Mouse (Mus musculus) cortical plate, adult 2 months (tissue): Measurements from ENCODE around the gene Erg. TPM values are rescaled to one million over a fixed set of nuclear protein-coding genes. Genes with fewer than 3 reads are reported as not detected.
A peak's percentile ranks its signal among the peaks of the same experiment; 100 is the strongest.

Source experiments
- H3K27ac ChIP-seq: fragments of 200-500 bp; 2 replicates; pipeline ENCODE4 v1.5.1; 2012; ENCODE audit warnings: low read length, control low read depth, inconsistent platforms; ENCODE audit not compliant: insufficient read depth
- H3K4me1 ChIP-seq: fragments of 200-500 bp; 2 replicates; pipeline ENCODE4 v1.6.1; 2011; ENCODE audit warnings: low read length; ENCODE audit not compliant: control insufficient read depth, insufficient read depth
- H3K4me3 ChIP-seq: fragments of 200-500 bp; 2 replicates; pipeline ENCODE4 v1.5.1; 2011; ENCODE audit warnings: mild to moderate bottlenecking, low read length, control low read depth; ENCODE audit not compliant: insufficient read depth
- CTCF ChIP-seq: fragments of 200-500 bp; IDR thresholded peaks from 2 replicates; pipeline ENCODE4 v1.5.1; 2011; ENCODE audit warnings: mild to moderate bottlenecking, control low read depth, low read length; ENCODE audit not compliant: insufficient read depth; ENCODE audit errors: extremely low read depth
- POLR2A ChIP-seq: fragments of 200-500 bp; IDR thresholded peaks from 2 replicates; pipeline ENCODE4 v1.6.1; 2011; ENCODE audit warnings: mild to moderate bottlenecking, low read length, control low read depth; ENCODE audit not compliant: insufficient read depth; ENCODE audit errors: extremely low read depth
- polyA plus RNA-seq: library from polyadenylated mRNA; depleted of rRNA; stranded (reverse); fragments of >200 nt; gene quantifications from 2 replicates; pipeline ENCODE4 v1.2.3, GENCODE M21; 2012

Erg gene
- polyA plus RNA-seq, 1 experiment = 6.4 TPM

DNA sequence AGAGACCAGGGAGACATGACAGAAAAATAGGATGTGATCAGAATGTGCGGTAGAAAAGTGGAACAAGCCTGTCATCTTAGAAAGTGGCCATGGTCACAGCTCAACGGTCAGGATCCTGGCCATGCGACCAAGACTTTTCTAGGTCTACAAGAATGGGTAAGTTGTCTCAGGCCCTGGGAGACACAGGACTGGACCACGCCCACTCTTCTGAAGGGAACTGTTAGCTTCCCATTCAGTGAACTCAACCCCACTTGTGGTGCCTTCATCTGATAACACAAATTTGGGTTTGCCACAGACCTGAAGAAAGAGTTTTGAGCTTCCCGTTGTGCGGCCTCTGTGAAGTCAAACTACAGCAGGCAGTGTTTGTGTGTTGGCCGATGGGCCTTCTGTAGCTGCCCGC is 152.0 kb downstream of the Erg start:
- Histone ChIP-seq H3K4me1 (0 out of 2 replicates have a peak, but pooled peaks cover 2% of the 10 kb centered on the region), H3K27ac (no peak overlapping the region), H3K4me3 (no peak overlapping the region)
- TF ChIP-seq POLR2A = no peak
- TF ChIP-seq CTCF = no peak

DNA sequence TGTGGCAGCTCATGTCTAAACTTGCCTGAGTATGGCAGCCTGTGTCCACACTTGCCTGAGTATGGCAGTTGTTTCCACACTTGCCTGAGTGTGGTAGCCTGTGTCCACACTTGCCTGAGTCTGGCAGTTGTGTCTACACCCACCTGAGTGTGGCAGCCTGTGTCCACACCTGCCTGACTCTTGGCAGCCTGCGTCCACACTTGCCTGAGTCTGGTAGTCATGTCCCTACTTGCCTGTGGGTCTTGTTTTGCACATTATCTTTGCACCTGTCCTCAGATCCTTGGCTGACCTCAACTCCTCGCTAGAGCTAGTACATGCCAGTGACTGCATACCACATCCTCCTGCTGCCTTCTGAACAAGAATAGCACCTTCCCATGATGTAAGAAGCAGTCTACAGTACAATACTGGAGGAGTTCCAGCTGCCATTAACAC is 153.8 kb downstream of the Erg start:
- TF ChIP-seq POLR2A (no peak), CTCF (no peak)
- Histone ChIP-seq H3K27ac (no peak overlapping the region), H3K4me3 (no peak overlapping the region), H3K4me1 (0 out of 2 replicates have a peak, but pooled peaks cover 2% of the 10 kb centered on the region)

DNA sequence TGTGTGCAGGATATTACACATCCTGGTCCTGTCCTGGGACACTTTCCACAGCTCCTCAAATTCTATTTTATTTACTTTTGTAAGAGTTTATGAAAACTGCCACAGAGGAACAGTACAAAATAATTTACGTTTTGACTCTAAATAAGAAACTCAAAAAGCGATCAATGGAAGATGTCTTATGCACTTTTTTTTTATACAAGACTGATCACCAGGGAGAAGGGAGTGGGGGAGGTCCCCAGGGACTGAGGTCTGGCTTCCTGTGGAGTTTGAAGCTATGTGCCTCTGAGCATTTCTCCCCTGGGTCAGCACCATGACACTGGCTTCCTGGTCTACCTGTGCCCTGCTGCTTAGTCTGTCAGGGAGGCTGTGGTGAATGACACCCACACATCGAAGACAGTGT is 156.5 kb downstream of the Erg start:
- TF ChIP-seq CTCF (no peak), POLR2A (no peak)
- Histone ChIP-seq H3K4me3 (no peak overlapping the region), H3K4me1 (0 out of 2 replicates have a peak, but pooled peaks cover 2% of the 10 kb centered on the region), H3K27ac (no peak overlapping the region)

DNA sequence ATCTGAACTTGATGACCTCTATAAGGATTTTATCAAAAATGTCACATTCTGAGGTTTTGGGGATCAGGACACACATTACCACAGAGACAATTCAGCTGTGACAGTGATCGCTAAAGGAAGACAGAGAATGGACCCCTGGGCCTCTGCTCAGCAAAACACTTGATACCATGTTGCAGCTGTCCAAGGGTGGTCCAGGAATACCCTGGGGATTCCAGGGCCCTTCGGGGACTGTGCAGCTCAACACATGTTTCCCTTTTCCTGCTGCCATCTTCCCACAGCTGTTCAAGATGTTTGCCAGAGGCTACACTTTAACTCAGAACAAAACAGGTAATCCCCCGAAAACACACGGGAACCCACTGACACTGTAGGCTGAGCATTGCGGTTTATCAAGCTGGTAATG is 158.2 kb downstream of the Erg start:
- H3K4me3 ChIP-seq = no peak overlapping the region
- TF ChIP-seq CTCF (no peak), POLR2A (no peak)
- H3K4me1 ChIP-seq = 0 out of 2 replicates have a peak, but pooled peaks cover 2% of the 10 kb centered on the region
- no peak overlapping the region for H3K27ac ChIP-seq

DNA sequence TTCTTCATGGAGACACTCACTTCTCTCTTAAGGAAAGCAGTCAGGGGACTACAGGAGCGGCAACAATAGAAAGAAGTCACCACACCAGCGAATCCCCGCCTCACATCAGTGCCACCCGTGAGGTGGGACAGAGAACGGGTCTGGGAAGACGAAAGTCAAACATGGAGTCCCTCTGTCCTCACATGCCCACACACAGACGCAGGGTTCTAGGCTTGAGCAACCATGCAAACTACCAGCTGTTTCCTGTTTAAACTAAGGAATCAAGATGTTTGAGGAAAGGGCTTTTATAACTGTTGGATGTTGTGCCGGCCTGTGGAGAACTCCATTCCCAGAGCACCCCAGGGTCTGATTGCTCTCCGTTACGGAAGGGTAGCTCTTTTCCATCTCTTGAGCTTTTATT is 158.9 kb downstream of the Erg start:
- Histone ChIP-seq H3K4me1 (0 out of 2 replicates have a peak, but pooled peaks cover under 1% of the 10 kb centered on the region), H3K4me3 (no peak overlapping the region), H3K27ac (no peak overlapping the region)
- no peak for TF ChIP-seq CTCF
- no peak for TF ChIP-seq POLR2A

DNA sequence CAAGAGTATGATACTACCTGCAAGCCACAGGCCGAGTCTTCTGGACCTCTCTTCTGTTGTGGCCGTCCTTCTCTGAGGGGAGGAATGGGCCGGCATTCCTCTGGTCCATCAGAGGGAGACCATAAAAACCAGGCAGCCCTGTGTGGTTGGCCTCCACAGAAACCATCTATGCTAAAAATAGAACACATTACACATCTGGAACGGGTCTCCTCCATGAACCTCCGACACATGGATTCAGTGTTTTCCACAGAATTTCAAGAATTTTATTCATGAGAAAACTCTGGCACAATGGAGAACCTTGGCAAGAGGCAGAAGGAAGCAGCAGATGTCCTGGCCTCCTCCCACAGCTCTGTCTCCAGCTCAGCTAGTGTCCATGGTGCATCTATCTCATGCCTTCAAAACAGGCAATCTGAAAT is 163.7 kb downstream of the Erg start:
- TF ChIP-seq CTCF = no peak
- TF ChIP-seq POLR2A = no peak
- Histone ChIP-seq H3K4me3 (no peak overlapping the region), H3K27ac (no peak overlapping the region), H3K4me1 (no peaks in the 10 kb centered on the region)

DNA sequence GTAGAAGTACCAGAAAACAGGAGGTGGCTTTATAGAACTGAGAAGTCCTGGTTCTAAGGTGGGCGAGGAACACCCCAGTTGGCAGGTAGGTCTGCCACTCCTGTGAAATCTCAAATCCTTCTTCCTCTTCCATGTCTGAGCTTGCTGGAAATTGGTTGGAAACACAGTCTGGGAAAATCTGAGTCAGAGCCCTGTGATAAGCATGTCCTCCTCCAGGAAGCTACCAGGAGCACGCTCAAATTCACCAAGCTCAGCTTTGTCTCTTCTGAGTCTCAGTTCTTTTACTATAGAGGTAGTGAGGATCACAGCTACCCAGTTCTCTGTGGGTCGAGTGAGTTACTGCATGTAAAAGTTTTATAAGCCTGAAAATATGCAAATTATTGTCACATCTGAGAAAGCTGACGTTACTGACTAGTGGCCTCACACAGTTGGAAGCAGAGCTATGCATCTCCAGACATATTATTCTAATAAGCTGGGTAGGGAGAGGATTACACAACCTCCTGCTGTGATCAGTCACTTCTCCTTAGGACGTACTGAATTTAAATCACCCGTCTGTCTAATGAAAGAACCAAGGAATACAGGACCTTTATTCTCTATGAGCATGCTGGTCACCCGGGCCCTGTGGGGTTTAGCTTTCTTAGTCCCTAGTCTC is 165.0 kb downstream of the Erg start:
- no peak overlapping the region for H3K27ac ChIP-seq
- no peak overlapping the region for H3K4me3 ChIP-seq
- H3K4me1 ChIP-seq = no peaks in the 10 kb centered on the region
- TF ChIP-seq CTCF (no peak), POLR2A (no peak)

DNA sequence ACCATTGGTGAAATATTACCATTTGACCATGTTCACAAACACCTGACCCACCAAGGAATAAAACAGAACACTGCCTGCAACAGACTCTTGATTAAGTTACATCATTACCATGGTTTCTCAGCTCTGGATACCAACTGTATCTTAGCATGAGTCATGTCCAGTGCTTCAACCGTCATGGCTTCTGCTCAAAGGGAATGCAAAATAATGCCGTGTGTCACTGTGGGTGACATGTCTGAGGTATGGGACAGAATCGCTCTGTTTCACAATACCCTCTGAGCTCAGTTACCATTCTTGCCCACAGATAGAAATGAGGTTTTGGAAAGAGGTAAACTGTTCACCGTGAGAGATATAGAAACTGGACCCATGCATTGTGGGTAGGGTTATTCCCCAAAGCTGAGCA is 170.5 kb downstream of the Erg start:
- Histone ChIP-seq H3K4me1 (peaks cover 2% of the 10 kb centered on the region; the same call in 1 of the 2 replicates), H3K4me3 (no peak overlapping the region), H3K27ac (no peak overlapping the region)
- TF ChIP-seq POLR2A = no peak
- no peak for TF ChIP-seq CTCF

DNA sequence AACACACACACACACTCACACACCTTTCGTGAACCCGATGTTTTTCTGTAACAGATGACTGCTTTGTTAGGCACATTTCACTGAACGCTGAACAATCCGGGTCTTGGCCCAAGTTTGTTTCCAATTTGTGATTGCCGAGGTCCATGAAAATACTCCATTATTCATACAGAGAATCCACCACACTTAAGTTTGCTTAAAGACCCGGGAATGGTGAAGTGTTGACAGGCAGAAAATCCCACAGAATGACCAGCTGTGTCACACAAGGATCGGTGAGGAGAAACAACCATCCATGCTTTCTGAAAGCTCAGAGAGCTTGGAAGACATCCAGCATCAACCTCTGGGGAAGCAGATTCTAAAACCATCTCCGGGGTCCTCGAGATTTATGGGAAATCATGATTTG is 171.0 kb downstream of the Erg start:
- no peak overlapping the region for H3K4me3 ChIP-seq
- H3K27ac ChIP-seq = no peak overlapping the region
- peaks cover 2% of the 10 kb centered on the region; the same call in 1 of the 2 replicates for H3K4me1 ChIP-seq
- TF ChIP-seq POLR2A = no peak
- no peak for TF ChIP-seq CTCF

DNA sequence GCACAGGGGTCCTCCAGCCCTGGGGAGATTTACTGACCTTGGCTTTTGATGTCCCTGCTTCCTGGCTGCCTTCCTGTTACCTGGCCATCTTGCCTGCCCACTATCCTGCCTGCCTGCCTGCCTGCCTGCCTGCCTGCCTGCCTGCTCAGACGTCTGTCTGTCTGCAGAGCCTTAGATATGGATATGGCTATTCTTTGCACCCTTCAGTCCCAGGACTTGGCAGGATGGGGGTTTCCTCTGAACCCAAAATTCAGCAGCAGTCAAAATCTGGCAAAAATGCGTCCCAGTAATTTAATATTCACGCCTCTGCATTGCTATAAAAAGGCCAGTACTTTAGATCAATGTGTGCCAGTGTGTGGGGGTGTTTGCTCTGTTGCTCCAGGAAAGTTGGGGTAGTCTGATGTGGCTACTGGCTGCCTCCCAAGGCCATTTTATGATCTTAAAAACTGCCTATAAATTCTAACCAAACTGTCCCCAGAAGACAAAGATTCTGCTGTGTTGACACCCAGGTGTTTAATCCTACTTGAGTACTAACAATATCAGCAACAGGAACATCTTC is 172.9 kb downstream of the Erg start:
- H3K4me1 ChIP-seq = peaks cover 3% of the 10 kb centered on the region; the same call in 1 of the 2 replicates
- no peak overlapping the region for H3K4me3 ChIP-seq
- no peak for TF ChIP-seq POLR2A
- TF ChIP-seq CTCF = no peak
- H3K27ac ChIP-seq = peak overlapping the region; percentile 9; the same call in 1 of the 2 replicates

DNA sequence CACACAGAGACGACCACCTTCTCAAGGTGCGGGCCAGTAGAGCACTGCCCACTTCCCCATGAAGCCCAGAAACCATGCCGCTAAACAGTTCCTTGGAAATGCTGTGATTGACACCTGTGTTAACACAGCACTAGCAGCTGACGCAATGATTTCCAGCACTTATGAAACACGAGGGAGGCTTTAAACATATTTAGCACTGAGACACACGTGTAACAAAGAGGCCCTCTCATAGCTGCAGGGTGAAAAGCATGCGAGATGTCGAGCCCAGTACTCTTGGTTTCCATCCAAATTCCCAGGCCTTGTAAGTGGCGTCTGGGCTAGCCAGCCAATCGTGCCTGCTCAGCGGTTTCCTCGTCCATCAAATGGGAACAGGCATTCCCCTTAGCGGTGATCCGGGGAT is 178.3 kb downstream of the Erg start:
- Histone ChIP-seq H3K27ac (no peak overlapping the region), H3K4me1 (peaks cover 8% of the 10 kb centered on the region), H3K4me3 (no peak overlapping the region)
- TF ChIP-seq CTCF (no peak), POLR2A (no peak)
